Mouse (Mus musculus): ENCODE measurements at regions not wholly inside any gene's neighbourhood (a gene's known extent, or its start where the extent isn't known, plus 50 kb on each side); places are given as distances from the start of the nearest gene placed in this dataset.

- CTCF ChIA-PET, result no interaction called here
Observed at GRCm38 (mm10) chrX:167152611-167153010, 56.5 kb downstream of the Tmsb4x start.

DNA sequence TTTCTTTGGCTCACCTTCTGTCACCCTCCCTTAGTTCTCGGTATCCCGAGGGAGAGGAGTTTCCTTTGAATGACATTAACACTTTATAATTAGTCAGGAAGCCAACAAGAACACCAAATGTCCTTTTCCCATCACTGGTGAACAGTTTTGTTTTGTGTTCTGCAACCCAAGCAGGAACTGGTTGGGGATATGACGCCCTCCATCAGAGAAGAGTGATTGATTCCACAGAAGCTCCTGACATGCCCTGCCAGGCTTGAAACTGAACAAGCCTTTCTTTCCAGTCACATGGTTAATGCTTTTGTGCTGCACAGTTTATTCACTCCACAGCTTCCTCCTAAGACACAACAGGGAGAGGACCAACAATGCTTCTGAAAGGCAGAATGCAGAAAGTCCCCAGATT, 57.8 kb downstream of the Tmsb4x start:
- CTCF ChIA-PET, result no interaction called here

DNA sequence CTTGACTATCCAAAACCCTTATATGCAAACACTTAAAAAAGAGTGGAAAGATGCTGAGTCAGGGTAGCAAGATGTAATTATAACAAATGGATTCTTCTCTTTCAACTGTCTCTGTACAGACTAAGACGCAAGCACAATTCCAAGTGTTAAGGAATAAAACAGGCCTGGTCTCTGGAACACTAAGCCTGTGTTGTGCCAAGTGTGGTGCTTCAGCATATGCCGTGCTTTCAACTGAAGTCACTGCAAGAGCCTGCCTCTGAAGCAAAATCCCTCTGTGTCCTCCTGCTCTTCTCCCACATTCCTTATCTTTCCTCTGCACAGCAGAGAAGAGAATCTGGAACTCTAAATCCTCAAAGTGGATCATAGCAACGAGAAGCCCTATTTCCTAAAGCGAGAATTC, 59.7 kb downstream of the Tmsb4x start:
- CTCF ChIA-PET, result no interaction called here

DNA sequence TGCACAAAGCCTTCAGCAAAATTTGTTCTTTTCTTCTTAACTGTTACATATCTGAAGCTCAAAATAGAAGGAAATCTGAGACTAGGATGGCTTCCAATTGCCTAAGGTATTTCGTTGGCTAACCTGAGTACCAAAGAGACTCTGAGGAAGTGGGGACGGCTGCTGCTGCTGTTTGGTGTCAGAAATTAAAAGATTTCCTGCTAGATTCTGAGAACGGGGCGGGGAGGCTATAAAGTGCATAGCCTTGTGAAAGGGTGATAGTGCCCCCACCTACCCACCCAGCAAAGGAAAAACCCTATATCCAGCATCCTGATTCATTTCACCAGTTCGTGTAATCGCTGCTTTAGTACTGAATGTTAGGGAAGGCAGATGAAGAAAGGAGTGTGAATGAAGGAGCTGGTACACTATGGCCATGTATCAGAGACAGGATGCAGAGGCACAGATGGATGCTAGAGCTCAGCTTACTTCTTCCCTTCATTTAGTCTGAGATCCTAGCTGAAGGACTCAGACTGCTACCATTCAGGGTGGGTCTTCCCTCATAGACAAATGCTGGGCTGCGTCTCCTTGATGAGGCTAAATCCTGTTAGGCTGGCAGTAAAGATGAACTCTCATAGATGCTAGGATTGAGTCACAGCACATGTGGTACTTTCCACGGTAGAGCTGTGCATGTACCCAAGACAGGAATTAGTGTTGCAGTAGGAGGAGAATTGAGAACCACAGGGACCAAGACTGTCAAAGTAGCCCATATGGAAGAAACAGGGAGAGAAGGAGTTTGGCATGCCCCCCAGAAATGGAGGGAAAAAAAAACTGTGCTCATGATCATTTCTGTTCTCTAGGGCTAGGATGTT, 62.4 kb downstream of the Tmsb4x start:
- CTCF ChIA-PET, result interaction anchor here (0.7 kb wide), 1 partner anchor 134 kb away, joined by 4 read pairs; no protein-coding TSS in a partner anchor

DNA sequence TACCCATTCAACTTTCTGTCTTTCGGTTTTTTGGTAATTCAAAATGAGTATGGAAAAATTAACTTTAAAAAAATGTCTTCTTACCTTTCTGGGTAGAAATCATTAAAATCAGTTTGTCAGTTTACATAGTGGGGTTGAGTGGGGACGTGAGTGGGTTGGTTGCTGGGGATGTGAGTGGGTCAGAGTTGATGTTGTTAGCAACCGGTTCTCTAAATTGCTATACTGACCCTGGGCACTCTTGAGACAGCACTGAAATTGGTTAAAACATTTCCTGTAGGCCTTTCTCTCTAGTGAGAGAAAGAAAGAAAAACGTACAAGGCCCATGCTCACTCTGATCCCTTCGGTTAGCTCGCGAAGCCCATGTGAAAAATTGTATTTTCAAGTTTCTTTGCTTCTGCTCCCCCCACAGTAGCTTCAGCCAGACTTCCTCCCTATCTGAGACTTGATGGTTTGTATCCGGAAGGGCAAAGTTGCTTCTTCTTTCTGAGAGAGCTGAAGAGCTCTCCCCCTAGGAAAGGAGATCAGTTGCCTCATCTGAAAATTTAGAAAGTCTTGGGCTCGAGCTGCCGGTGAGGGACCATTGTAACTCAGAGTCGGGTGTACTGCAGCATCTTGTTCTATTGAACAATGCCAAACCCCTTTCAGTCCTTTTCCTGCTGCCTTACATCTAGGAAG, 63.5 kb downstream of the Tmsb4x start:
- CTCF ChIA-PET, result no interaction called here

DNA sequence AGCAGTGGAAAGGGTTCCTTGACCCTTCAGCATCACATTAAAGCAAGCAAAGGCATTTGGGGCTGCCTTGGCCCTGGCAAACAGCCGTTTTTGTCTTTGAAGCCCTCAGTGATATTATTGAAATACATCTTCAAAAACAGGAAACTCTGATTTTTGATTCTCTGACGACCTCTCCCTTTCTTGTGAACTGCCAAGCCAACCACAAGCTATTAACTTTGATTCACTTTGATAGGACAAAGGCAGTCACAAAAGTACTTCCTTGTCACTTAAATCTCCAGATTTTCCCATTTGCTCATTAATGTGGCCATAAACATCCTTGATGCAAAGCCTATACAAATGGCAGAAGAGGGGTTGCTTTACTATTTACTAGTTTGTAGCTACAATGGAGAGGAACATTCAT, 70.0 kb downstream of the Tmsb4x start:
- CTCF ChIA-PET, result interaction anchor here (0.6 kb wide), 1 partner anchor 79 kb away, joined by 6 read pairs; no protein-coding TSS in a partner anchor

- CTCF ChIA-PET, result no interaction called here
Observed at GRCm38 (mm10) chrX:167134250-167134649, 74.9 kb downstream of the Tmsb4x start.

DNA sequence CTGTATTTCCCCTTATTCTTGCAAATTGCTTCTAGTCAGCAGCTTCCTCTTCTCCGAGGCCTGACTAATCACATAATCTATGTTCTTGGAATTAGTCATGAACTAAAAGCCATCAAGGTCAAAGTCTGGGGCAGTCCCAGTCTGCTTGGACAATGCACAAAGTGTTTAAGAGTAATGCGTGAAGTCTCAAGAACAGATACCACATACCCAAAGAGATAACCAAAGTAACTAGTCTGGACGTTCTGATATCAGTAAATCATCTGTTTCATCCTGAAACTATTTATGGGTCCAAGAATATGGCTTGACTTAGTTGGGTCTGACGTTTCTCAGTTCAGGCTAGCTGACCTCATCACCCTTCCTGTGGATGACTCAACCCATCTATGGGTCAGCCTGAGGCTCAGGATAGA, 76.1 kb downstream of the Tmsb4x start:
- CTCF ChIA-PET, result no interaction called here

- CTCF ChIA-PET, result no interaction called here
Observed at GRCm38 (mm10) chrX:167131317-167131716, 77.8 kb downstream of the Tmsb4x start.

DNA sequence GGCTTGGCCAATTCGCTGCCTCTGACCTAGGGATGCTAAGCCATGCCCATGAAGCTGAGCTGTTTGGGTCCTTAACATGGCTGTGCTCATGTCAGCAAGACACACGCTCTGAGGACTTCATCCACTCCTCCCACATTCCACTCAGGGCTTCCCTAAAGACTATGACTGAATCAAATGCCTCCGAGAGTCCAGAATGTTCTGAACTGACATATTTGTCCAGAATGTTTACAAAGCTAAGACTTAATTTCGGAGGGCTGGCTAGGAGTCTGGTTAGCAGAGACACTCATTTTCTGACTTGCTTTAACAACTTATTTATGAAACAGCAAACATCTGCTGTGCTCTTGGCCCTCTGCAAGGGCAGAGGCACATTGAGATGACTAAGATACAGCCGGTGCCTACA, 78.5 kb downstream of the Tmsb4x start:
- CTCF ChIA-PET, result no interaction called here

DNA sequence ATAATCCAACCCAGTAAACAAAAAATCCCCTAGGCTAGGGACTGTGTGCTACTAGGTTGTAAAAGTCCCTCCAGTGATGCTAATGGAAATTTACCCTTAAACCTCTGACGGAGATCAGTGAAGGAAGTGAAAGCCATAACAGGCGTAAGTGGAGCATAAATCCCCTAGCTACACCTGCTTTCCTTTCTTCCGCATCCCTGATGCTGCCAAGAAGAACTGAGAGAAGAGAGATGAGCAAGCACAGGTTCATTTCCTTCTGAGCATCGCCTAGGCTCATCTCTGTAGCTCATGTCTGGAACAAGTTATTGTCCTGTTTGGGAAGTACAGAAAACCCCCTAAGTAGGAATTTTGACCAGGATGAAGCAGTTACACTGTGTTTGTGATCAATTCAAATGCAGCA, 89.8 kb downstream of the Tmsb4x start:
- CTCF ChIA-PET, result interaction anchor here (0.6 to 1.2 kb wide), 4 partner anchors 17 to 93 kb away, joined by 4 to 6 read pairs (median 4); no protein-coding TSS in a partner anchor

- CTCF ChIA-PET, result no interaction called here
Observed at GRCm38 (mm10) chrX:167115096-167115495, 94.0 kb downstream of the Tmsb4x start.

DNA sequence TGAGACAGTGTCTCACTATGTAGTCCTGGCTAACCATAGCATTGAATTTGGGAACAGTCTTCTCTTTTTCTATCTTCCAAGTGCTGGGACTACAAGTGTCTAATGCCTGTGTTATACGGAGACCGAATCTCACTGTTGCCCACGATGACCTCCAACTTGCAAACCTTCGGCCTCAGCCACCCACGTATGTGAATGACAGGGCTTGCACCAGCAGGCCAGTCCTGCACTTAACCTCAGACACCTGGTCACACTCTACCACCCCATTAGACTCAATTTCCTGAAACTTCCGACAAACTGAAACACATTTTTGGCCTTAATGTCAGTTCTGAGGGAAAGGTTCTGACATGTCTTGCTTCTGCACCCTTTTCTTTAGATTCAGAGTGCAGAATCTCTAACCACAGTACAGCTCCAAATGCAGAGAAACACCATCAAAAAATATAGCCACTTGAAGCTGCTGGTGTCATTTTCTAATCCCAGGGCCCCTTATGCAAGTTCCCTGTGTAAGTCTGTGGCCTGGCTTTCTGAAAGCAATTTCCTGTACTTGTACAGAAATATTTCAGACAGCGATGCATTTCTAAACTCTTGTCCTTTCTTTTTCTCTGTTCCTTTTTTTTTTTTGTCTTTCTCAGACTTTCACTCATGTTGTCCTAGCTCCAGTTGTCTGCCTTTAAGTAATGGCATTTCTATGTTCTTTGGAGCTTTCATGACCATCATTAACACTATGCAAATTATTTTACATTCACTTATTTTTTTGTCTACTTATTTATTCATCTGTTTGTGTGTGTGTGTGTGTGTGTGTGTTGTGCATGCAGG, 97.8 kb downstream of the Tmsb4x start:
- CTCF ChIA-PET, result interaction anchor here (0.6 kb wide), 1 partner anchor 83 kb away, joined by 3 read pairs; no protein-coding TSS in a partner anchor

- CTCF ChIA-PET, result interaction anchor here (0.5 kb wide), 1 partner anchor 80 kb away, joined by 4 read pairs; no protein-coding TSS in a partner anchor
Observed at GRCm38 (mm10) chrX:167108356-167108755, 100.8 kb downstream of the Tmsb4x start.

GRCm38 (mm10) chrX:167107469-167107868, 101.6 kb downstream of the Tmsb4x start:
- CTCF ChIA-PET, result interaction anchor here (0.6 kb wide), 1 partner anchor 72 kb away, joined by 6 read pairs; no protein-coding TSS in a partner anchor

DNA sequence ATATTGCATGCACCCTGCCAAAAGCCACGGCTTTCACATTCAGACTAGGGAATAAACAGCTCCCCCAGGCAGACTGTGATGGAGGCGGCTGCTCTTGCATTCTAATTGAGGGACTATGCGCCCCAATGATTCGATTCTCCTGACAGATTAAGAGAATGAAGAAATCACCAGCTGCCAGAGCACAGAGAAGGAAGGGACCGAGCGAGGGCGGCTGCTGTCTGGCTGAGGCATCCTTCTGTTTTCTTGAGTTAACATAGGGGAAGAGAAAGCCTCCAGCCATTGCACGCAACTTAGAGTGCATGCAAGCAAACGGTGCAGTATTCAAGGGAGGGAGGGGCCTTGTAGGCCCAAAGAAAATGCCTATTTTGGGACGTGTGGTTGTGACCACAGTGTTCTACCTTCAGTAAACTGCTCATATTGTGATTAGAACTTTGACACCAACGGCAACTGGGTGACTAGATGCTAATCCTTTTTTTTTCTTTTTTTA, 103.1 kb downstream of the Tmsb4x start:
- CTCF ChIA-PET, result no interaction called here

DNA sequence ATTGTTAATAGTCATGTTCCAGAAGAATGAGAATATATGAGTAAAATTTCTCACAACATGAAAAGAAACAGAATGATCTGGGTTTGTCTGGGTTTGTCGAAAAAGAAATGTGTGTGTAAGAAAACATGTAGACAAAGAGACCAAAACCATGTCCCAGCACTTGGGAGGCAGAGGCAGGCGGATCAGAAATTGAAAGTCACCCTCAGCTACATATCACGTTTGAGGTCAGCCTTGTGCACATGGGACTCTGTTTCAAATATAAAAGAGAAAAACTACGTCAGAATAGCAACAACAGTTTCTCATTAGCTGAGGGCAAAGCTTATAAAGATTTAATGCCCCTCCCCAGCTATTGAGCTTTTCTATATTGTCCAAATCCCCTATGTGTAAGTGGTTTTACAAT, 103.8 kb downstream of the Tmsb4x start:
- CTCF ChIA-PET, result no interaction called here

- CTCF ChIA-PET, result no interaction called here
Observed at GRCm38 (mm10) chrX:167104247-167104621, 104.9 kb downstream of the Tmsb4x start.

DNA sequence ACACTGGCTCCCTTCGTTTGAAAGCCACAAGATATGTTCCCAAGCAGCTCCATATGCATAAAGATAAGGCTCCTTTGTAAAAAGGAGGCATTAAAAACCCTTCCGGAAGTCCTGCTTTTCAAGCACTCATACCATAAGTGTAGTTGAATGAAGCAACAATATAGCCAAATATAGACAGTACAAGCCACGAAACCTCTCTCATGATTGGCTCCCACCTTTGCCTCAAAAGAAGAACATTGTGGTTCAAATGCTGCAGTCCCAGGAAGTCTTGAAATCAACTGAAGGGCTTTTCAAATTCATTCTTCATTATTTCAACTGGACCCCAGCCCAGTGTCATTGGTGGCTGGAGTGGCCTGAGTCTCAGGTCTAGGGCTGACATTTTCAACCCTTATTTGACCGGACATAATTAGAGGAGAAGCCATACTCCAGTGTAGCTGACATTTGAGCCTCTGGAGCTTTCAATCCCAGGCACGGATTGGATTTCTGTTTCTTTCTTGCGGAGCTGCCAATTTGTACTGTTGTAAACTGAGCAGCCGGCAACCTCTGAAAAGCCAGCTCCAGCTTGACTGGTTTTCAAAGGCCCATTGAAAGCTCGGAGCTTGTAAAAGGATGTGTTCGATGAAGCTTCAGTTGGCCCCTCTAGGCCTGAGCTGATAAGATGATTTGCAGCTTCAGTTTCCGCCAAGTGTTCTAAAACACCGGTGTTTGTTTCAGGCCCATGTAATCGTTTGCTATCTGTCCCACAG, 105.4 kb downstream of the Tmsb4x start:
- CTCF ChIA-PET, result no interaction called here

DNA sequence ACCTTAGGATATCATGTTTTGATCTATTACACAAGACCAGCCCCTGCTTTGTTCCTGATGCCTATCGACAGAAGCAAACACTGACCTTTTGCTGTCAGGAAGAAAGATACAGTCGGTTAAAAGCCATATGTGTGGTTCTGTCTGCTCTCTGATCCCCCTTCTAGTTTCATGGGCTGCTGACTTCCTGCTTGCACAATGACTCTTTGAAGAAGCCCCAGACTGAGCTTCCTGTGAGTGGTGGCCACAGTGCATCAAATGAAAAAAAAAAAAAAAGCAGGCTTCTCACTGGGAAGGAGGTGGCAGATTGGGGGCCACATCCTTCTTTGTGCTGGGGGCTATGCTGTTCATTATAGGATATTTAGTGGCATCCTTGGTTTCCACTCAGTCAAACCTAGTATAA, 107.2 kb downstream of the Tmsb4x start:
- CTCF ChIA-PET, result interaction anchor here (0.7 to 1.2 kb wide), 5 partner anchors 11 to 101 kb away, joined by 3 to 5 read pairs (median 3); no protein-coding TSS in a partner anchor

- CTCF ChIA-PET, result no interaction called here
Observed at GRCm38 (mm10) chrX:167099411-167099810, 109.7 kb downstream of the Tmsb4x start.

Data from spleen, embryonic (tissue).